19 mouse cellular contexts compared by ENCODE assay signal in the genomic region with DNA sequence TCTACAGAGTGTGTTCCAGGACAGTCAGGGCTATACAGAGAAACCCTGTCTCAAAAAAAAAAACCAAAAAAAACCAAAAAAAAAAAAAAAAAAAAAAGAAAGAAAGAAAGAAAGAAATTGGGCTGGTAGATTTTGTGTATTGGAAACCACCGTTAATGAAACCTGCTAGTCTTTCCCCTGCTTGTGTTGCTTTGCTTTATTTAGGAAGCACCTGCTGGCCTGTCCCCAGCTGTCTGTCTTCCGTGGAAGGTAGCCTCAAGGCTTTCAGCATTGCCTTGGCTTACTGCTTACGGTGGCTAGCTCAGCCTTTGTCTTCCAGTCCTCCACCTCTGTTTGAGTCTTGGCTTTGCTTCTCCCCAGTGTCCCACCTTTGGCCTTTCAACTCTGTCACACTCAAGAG. TPM values are rescaled to one million over a fixed set of nuclear protein-coding genes. Genes with fewer than 3 reads are reported as not detected.
DNase-seq lines count a peak whose midpoint lies in the region; ATAC-seq and TF ChIP-seq lines count a peak whose summit lies in the region.
"Had no signal": no experiment of that assay in that cellular context is flagged by ENCODE, and none has a peak within 500 bp of the region (broad histone marks: within the 10 kb centered on the region; RNA-seq: fewer than 3 reads in every experiment).

No protein-coding gene starts in this region.

- ATAC-seq in midbrain, postnatal 0 days (ENCODE audit: low FRiP score), result no peak
- ATAC-seq: lung, postnatal 0 days had no signal

- no peaks in the 10 kb centered on the region for H3K9me3 ChIP-seq in midbrain, postnatal 0 days (ENCODE audit: low read length)
- H3K9me3 ChIP-seq: embryonic facial prominence, embryonic 15.5 days; liver, embryonic 15.5 days; midbrain, embryonic 12.5 days; neural tube, embryonic 15.5 days had no signal

- H3K4me3 ChIP-seq in thymus, adult 2 months (ENCODE audit: control insufficient read depth, insufficient read depth, low read length), result no peak overlapping the region
- no peak overlapping the region for H3K4me3 ChIP-seq in macrophage (ENCODE audit: inconsistent target)
- no peak overlapping the region for H3K4me3 ChIP-seq in midbrain, postnatal 0 days (ENCODE audit: low read depth, low read length)
- H3K4me3 ChIP-seq: embryonic facial prominence, embryonic 15.5 days; liver, embryonic 15.5 days; midbrain, embryonic 12.5 days; neural tube, embryonic 15.5 days had no signal

- no peaks in the 10 kb centered on the region for H3K27me3 ChIP-seq in thymus, adult 2 months (ENCODE audit: control insufficient read depth, insufficient read depth, low read length)
- H3K27me3 ChIP-seq in midbrain, postnatal 0 days (ENCODE audit: insufficient read depth, low read length), result no peaks in the 10 kb centered on the region
- H3K27me3 ChIP-seq: embryonic facial prominence, embryonic 15.5 days; liver, embryonic 15.5 days; midbrain, embryonic 12.5 days; neural tube, embryonic 15.5 days had no signal

- H3K36me3 ChIP-seq in thymus, adult 2 months (ENCODE audit: control insufficient read depth, insufficient read depth, low read length), result peaks cover 7% of the 10 kb centered on the region; the same call in 1 of the 2 replicates
- H3K36me3 ChIP-seq in macrophage (ENCODE audit: inconsistent target), result no peaks in the 10 kb centered on the region
- H3K36me3 ChIP-seq in midbrain, postnatal 0 days (ENCODE audit: insufficient read depth, low read length), result no peaks in the 10 kb centered on the region
- H3K36me3 ChIP-seq: embryonic facial prominence, embryonic 15.5 days; midbrain, embryonic 12.5 days; neural tube, embryonic 15.5 days had no signal

- TF ChIP-seq POLR2A in thymus, adult 2 months (IDR thresholded peaks at IDR 0.05; ENCODE audit: control insufficient read depth, extremely low read depth, insufficient read depth, low read length, poor library complexity), result no peak

- TF ChIP-seq CTCF in thymus, adult 2 months (IDR thresholded peaks at IDR 0.05; ENCODE audit: borderline replicate concordance, control insufficient read depth, extremely low read depth, insufficient read depth, low read length, poor library complexity), result no peak
- TF ChIP-seq CTCF in midbrain, postnatal 0 days (IDR thresholded peaks at IDR 0.05), result no peak

- 2% methylated on average over 3 of the region's 3 CpGs for WGBS in thymus, adult 2 months
- WGBS in macrophage (ENCODE audit: missing documents), result 28% methylated on average over 3 of the region's 3 CpGs
- 71% methylated on average over 3 of the region's 3 CpGs for WGBS in midbrain, postnatal 0 days

- no peak overlapping the region for H3K4me2 ChIP-seq in midbrain, postnatal 0 days (ENCODE audit: low read depth, low read length, poor library complexity, severe bottlenecking)
- H3K4me2 ChIP-seq: embryonic facial prominence, embryonic 15.5 days; liver, embryonic 15.5 days; midbrain, embryonic 12.5 days; neural tube, embryonic 15.5 days had no signal

- H3K27ac ChIP-seq in thymus, adult 2 months (ENCODE audit: control insufficient read depth, insufficient read depth, low read length), result peak overlapping the region; percentile 56; the same call in 1 of the 2 replicates
- H3K27ac ChIP-seq in macrophage, result peak overlapping the region; percentile 56
- no peak overlapping the region for H3K27ac ChIP-seq in midbrain, postnatal 0 days (ENCODE audit: low read depth, low read length)
- H3K27ac ChIP-seq: embryonic facial prominence, embryonic 15.5 days; liver, embryonic 15.5 days; midbrain, embryonic 12.5 days; neural tube, embryonic 15.5 days had no signal

- no peak for DNase-seq in thymus, adult 2 months
- DNase-seq in thymus, postnatal 0 days (ENCODE audit: low spot score), result no peak
- DNase-seq in ZHBTc4 (ENCODE audit: low read depth, low spot score), result peak; percentile 17
- no peak for DNase-seq in midbrain, postnatal 0 days (ENCODE audit: low spot score)
- no peak for DNase-seq in frontal cortex, postnatal 10 days (ENCODE audit: low spot score in 2 of 2)
- DNase-seq in frontal cortex, adult 2 months (ENCODE audit: extremely low spot score in 1 of 2, low spot score in 1 of 2), result no peak
- DNase-seq: adrenal gland, adult 8-10 months; cerebellum, adult 2 months; cerebellum, postnatal 36 days; gastrocnemius, postnatal 10 days; kidney, adult 2 months; layer of hippocampus, postnatal 36 days; right cerebral cortex, postnatal 25 days had no signal

- peaks cover 97% of the 10 kb centered on the region for H3K79me2 ChIP-seq in macrophage (ENCODE audit: inconsistent target)

- no peak overlapping the region for H3K9ac ChIP-seq in midbrain, postnatal 0 days (replicated peaks; ENCODE audit: low read length, poor library complexity, severe bottlenecking)
- H3K9ac ChIP-seq: embryonic facial prominence, embryonic 15.5 days; liver, embryonic 15.5 days; midbrain, embryonic 12.5 days; neural tube, embryonic 15.5 days had no signal

- H3K4me1 ChIP-seq in thymus, adult 2 months (replicated peaks; ENCODE audit: control insufficient read depth, insufficient read depth, low read length), result peaks cover 5% of the 10 kb centered on the region
- no peaks in the 10 kb centered on the region for H3K4me1 ChIP-seq in midbrain, postnatal 0 days (ENCODE audit: insufficient read depth, low read length)
- H3K4me1 ChIP-seq: embryonic facial prominence, embryonic 15.5 days; midbrain, embryonic 12.5 days; neural tube, embryonic 15.5 days had no signal

RNA-seq across cellular contexts. Expression of a gene that starts 11.9 kb away (rescaled TPM):
- polyA plus RNA-seq in thymus, adult 2 months (2012; rRNA removed), result 8.0 and 8.3 TPM in 2 replicates
- 15.0 and 18.2 TPM in 2 replicates for polyA plus RNA-seq in thymus, postnatal 0 days (2015; fragmentation: Nextera tagmentation; extraction: Ambion mirVana)
- total RNA-seq in macrophage (2018; cell fraction: chromatin; rRNA removed), result 10 to 100 TPM; 12.8 to 96.2 (median 58.5) TPM
- 10 to 100 TPM in 25 of 26 experiments, 1 to 10 TPM in 1; 7.7 to 33.3 (median 20.9) TPM for total RNA-seq in macrophage (2018; cell fraction: cytosol; rRNA removed)
- 10 to 100 TPM; 20.8 to 79.1 (median 49.0) TPM for total RNA-seq in macrophage (2018; cell fraction: nucleus; rRNA removed)
- polyA plus RNA-seq in macrophage (2018), result 8.8 to 24.4 TPM (median 13.3 TPM) in 3 replicates
- 42.1 and 46.9 TPM in 2 replicates for total RNA-seq in midbrain, postnatal 0 days (2014; rRNA removed)
- 34.4 TPM in 2 replicates for polyA plus RNA-seq in midbrain, postnatal 0 days (2015; fragmentation: Nextera tagmentation; extraction: Ambion mirVana)
- 128 and 132 TPM in 2 replicates for polyA plus RNA-seq in frontal cortex, adult 2 months (2012; rRNA removed)
